Mouse (Mus musculus) B cell, adult 62 days (primary cell): Measurements from ENCODE around the gene Lama1. TPM values are rescaled to one million over a fixed set of nuclear protein-coding genes. Genes with fewer than 3 reads are reported as not detected.

Experiments used
- total RNA-seq: library from RNA; stranded (reverse); gene quantifications from 4 replicates; pipeline ENCODE4 v1.2.4, GENCODE M21; 2023

Lama1 gene
- not detected in 4 replicates for total RNA-seq

DNA sequence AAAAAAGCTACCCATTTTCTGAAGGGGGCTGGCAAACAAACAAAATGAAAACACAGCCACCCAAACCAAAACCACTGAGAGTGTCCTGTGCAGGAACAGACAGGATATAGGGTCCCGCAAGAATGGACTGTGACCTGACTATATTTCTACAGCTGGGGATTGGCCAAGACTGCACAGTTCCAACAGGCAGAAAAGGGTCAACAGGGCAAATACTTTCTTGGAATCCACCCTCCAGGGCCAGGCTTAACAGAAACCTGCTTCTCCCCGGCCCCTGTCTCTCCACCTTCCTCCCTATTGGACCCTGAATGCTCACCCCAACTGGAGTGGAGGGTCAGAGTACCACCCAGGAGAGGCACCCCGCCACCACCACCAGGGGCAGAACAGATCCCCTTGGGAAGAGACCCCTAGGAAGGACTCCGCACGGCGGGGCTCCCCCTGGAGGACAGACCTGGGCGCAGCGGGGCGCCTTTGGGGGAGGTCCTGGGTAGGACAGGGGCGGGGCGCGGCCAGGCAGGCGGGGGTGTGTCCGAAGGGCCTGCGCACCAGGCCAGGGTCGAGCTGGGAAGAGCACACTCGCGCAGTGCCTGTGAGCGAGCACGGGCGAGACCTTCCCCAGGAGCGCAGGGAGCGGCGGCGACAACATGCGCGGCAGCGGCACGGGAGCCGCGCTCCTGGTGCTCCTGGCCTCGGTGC, at the start of gene Lama1:
Lama1 (plus strand) TSS at position 566 of the 693 bp plus-strand sequence.

Other genes with a start within 250 kb of the Lama1 start
- not detected in 4 replicates for gene Lrrc30, start 64.5 kb upstream of the Lama1 start, total RNA-seq